Mouse (Mus musculus) pancreas, adult 10 weeks (tissue): Measurements from ENCODE around the gene Olfr20. TPM values are rescaled to one million over a fixed set of nuclear protein-coding genes. Genes with fewer than 3 reads are reported as not detected.

Source experiments
- polyA plus RNA-seq: library from polyadenylated mRNA; stranded (reverse); fragments of 350-450 nt; fragmentation: Illumina TruSeq; extraction: RNeasy Lipid Tissue Mini Kit (QIAGEN cat#74804); gene quantifications from one replicate; pipeline ENCODE4 v1.2.3, GENCODE M21; 2015; ENCODE audit warnings: low read depth, low replicate concordance; ENCODE audit not compliant: insufficient read depth

Olfr20 gene
- polyA plus RNA-seq = not detected

GRCm38 (mm10) chr11:73350483-73350882 is at the start of gene Olfr20:
Gene Olfr20 (plus strand): TSS chr11:73350783.

GRCm38 (mm10) chr11:73329442-73329841 is 21.1 kb upstream of the Olfr20 start, which contains the start of the genes Aspa, Gm49340 and Spata22:
Gene Aspa (minus strand): TSS chr11:73329596.
Gene Gm49340 (plus strand): TSS chr11:73329741.
Gene Spata22 (plus strand): TSS chr11:73329741.

GRCm38 (mm10) chr11:73370946-73371345 is 20.4 kb downstream of the Olfr20 start, which contains the start of gene Olfr376:
Gene Olfr376 (plus strand): TSS chr11:73371246.

GRCm38 (mm10) chr11:73399514-73399913 is 48.9 kb downstream of the Olfr20 start, which contains the start of gene Olfr1:
Gene Olfr1 (minus strand): TSS chr11:73399614.

Other genes starting within 250 kb of the Olfr20 start
- not detected for gene Haspin, start 212.5 kb upstream of the Olfr20 start, polyA plus RNA-seq
- gene P2rx5, start 190.4 kb upstream of the Olfr20 start, polyA plus RNA-seq = not detected
- gene Emc6, start 173.7 kb upstream of the Olfr20 start, polyA plus RNA-seq = 14.7 TPM
- 16.3 TPM for gene Tax1bp3, start 173.7 kb upstream of the Olfr20 start, polyA plus RNA-seq
- 8.1 TPM for gene Ctns, start 151.7 kb upstream of the Olfr20 start, polyA plus RNA-seq
- gene Shpk, start 151.3 kb upstream of the Olfr20 start, polyA plus RNA-seq = 3.1 TPM
- not detected for gene Trpv1, start 116.5 kb upstream of the Olfr20 start, polyA plus RNA-seq
- gene Trpv3, start 83.4 kb upstream of the Olfr20 start, polyA plus RNA-seq = not detected
- 1.7 TPM for gene Aspa, start 21.2 kb upstream of the Olfr20 start, polyA plus RNA-seq
- not detected for gene Gm49340, start 21.0 kb upstream of the Olfr20 start, polyA plus RNA-seq
- gene Spata22, start 21.0 kb upstream of the Olfr20 start, polyA plus RNA-seq = not detected
- gene Olfr376, start 20.5 kb downstream of the Olfr20 start, polyA plus RNA-seq = not detected
- gene Olfr1, start 48.8 kb downstream of the Olfr20 start, polyA plus RNA-seq = not detected
- not detected for gene Olfr378, start 77.7 kb downstream of the Olfr20 start, polyA plus RNA-seq
- not detected for gene Olfr380, start 106.7 kb downstream of the Olfr20 start, polyA plus RNA-seq
- gene Olfr381, start 140.8 kb downstream of the Olfr20 start, polyA plus RNA-seq = not detected
- gene Olfr382, start 166.4 kb downstream of the Olfr20 start, polyA plus RNA-seq = not detected
- not detected for gene Olfr385, start 242.2 kb downstream of the Olfr20 start, polyA plus RNA-seq
- not detected for gene Olfr384, start 247.8 kb downstream of the Olfr20 start, polyA plus RNA-seq